In genomic region chr8:119459724-119460123, GRCm38 (mm10) we compare ENCODE assay signal across 10 mouse cellular contexts. TPM values are rescaled to one million over a fixed set of nuclear protein-coding genes. Genes with fewer than 3 reads are reported as not detected.
DNase-seq lines count a peak whose midpoint lies in the region; ATAC-seq lines count a peak whose summit lies in the region.
"Had no signal": no experiment of that assay in that cellular context is flagged by ENCODE, and none has a peak within 500 bp of the region (broad histone marks: within the 10 kb centered on the region; RNA-seq: fewer than 3 reads in every experiment).

No protein-coding gene starts in this region.

- H3K27me3 ChIP-seq in embryonic facial prominence, embryonic 12.5 days: peaks cover 14% of the 10 kb centered on the region
- peaks cover 13% of the 10 kb centered on the region for H3K27me3 ChIP-seq in embryonic facial prominence, embryonic 10.5 days (replicated peaks; ENCODE audit: low read depth, poor library complexity, severe bottlenecking)
- H3K27me3 ChIP-seq in midbrain, embryonic 11.5 days (ENCODE audit: control insufficient read depth, insufficient read depth, low read length): no peaks in the 10 kb centered on the region; the same call in 1 of the 2 replicates
- peaks cover 20% of the 10 kb centered on the region for H3K27me3 ChIP-seq in midbrain, embryonic 10.5 days (ENCODE audit: low read depth, poor library complexity, severe bottlenecking)
- H3K27me3 ChIP-seq in hindbrain, embryonic 14.5 days (ENCODE audit: control insufficient read depth, insufficient read depth, low read length): no peaks in the 10 kb centered on the region
- H3K27me3 ChIP-seq in neural tube, embryonic 14.5 days (ENCODE audit: control insufficient read depth, insufficient read depth, low read length): no peaks in the 10 kb centered on the region

- H3K9ac ChIP-seq in embryonic facial prominence, embryonic 12.5 days: no peak overlapping the region
- H3K9ac ChIP-seq in midbrain, embryonic 11.5 days (ENCODE audit: low read length): peak overlapping the region; percentile 16; the same call in 1 of the 2 replicates
- no peak overlapping the region for H3K9ac ChIP-seq in hindbrain, embryonic 14.5 days
- H3K9ac ChIP-seq in neural tube, embryonic 14.5 days (replicated peaks; ENCODE audit: low read depth, low read length): no peak overlapping the region

- no peaks in the 10 kb centered on the region for H3K9me3 ChIP-seq in embryonic facial prominence, embryonic 12.5 days
- H3K9me3 ChIP-seq in embryonic facial prominence, embryonic 10.5 days: no peaks in the 10 kb centered on the region
- no peaks in the 10 kb centered on the region for H3K9me3 ChIP-seq in midbrain, embryonic 11.5 days (ENCODE audit: control insufficient read depth, low read length)
- H3K9me3 ChIP-seq in midbrain, embryonic 10.5 days (replicated peaks): no peaks in the 10 kb centered on the region
- H3K9me3 ChIP-seq in hindbrain, embryonic 14.5 days (ENCODE audit: control insufficient read depth, low read length): no peaks in the 10 kb centered on the region
- no peaks in the 10 kb centered on the region for H3K9me3 ChIP-seq in neural tube, embryonic 14.5 days (ENCODE audit: control insufficient read depth, low read length)

- WGBS in embryonic facial prominence, embryonic 12.5 days: 56% methylated on average over 16 of the region's 16 CpGs
- 72% methylated on average over 16 of the region's 16 CpGs for WGBS in embryonic facial prominence, embryonic 10.5 days
- 42% methylated on average over 16 of the region's 16 CpGs for WGBS in midbrain, embryonic 11.5 days
- 64% methylated on average over 16 of the region's 16 CpGs for WGBS in midbrain, embryonic 10.5 days
- WGBS in hindbrain, embryonic 14.5 days: 18% methylated on average over 16 of the region's 16 CpGs
- WGBS in neural tube, embryonic 14.5 days: 22% methylated on average over 16 of the region's 16 CpGs

- DNase-seq in embryonic facial prominence, embryonic 10.5 days (ENCODE audit: low spot score): no peak
- DNase-seq in midbrain, embryonic 11.5 days (ENCODE audit: low spot score, missing footprints): no peak
- DNase-seq in midbrain, embryonic 10.5 days (ENCODE audit: low spot score): no peak
- peak; percentile 69 for DNase-seq in hindbrain, embryonic 14.5 days (ENCODE audit: low spot score)
- no peak for DNase-seq in kidney, postnatal 36 days
- no peak for DNase-seq in urinary bladder, postnatal 10 days (ENCODE audit: low spot score)
- DNase-seq: cerebellum, adult 8-10 months; kidney, adult 9 months had no signal

- no peak overlapping the region for H3K4me3 ChIP-seq in embryonic facial prominence, embryonic 12.5 days
- no peak overlapping the region for H3K4me3 ChIP-seq in embryonic facial prominence, embryonic 10.5 days
- H3K4me3 ChIP-seq in midbrain, embryonic 11.5 days (ENCODE audit: low read depth, low read length): no peak overlapping the region
- H3K4me3 ChIP-seq in midbrain, embryonic 10.5 days: no peak overlapping the region
- H3K4me3 ChIP-seq in hindbrain, embryonic 14.5 days (replicated peaks; ENCODE audit: low read length): no peak overlapping the region
- H3K4me3 ChIP-seq in neural tube, embryonic 14.5 days (ENCODE audit: low read depth, low read length): no peak overlapping the region

- 0 out of 2 replicates have a peak, but pooled peaks cover under 1% of the 10 kb centered on the region for H3K4me1 ChIP-seq in embryonic facial prominence, embryonic 12.5 days
- H3K4me1 ChIP-seq in embryonic facial prominence, embryonic 10.5 days: peaks cover 16% of the 10 kb centered on the region
- H3K4me1 ChIP-seq in midbrain, embryonic 11.5 days (ENCODE audit: control insufficient read depth, insufficient read depth, low read length): peaks cover 12% of the 10 kb centered on the region
- peaks cover 29% of the 10 kb centered on the region for H3K4me1 ChIP-seq in midbrain, embryonic 10.5 days
- H3K4me1 ChIP-seq in hindbrain, embryonic 14.5 days (replicated peaks; ENCODE audit: control insufficient read depth, insufficient read depth, low read length): peaks cover 27% of the 10 kb centered on the region; the same call in 1 of the 2 replicates
- peaks cover 7% of the 10 kb centered on the region; the same call in 1 of the 2 replicates for H3K4me1 ChIP-seq in neural tube, embryonic 14.5 days (ENCODE audit: control insufficient read depth, insufficient read depth, low read length)

- 0 out of 2 replicates have a peak overlapping the region, but pooled peaks have one; percentile 6 for H3K27ac ChIP-seq in embryonic facial prominence, embryonic 12.5 days
- no peak overlapping the region for H3K27ac ChIP-seq in embryonic facial prominence, embryonic 10.5 days (replicated peaks)
- 0 out of 2 replicates have a peak overlapping the region, but pooled peaks have one; percentile 6 for H3K27ac ChIP-seq in midbrain, embryonic 11.5 days (ENCODE audit: low read depth, low read length)
- no peak overlapping the region; the same call in 1 of the 2 replicates for H3K27ac ChIP-seq in midbrain, embryonic 10.5 days (replicated peaks)
- H3K27ac ChIP-seq in hindbrain, embryonic 14.5 days: peak overlapping the region; percentile 49
- peak overlapping the region; percentile 52 for H3K27ac ChIP-seq in neural tube, embryonic 14.5 days (ENCODE audit: low read depth, low read length)

- no peaks in the 10 kb centered on the region for H3K36me3 ChIP-seq in embryonic facial prominence, embryonic 12.5 days
- no peaks in the 10 kb centered on the region for H3K36me3 ChIP-seq in embryonic facial prominence, embryonic 10.5 days (replicated peaks)
- H3K36me3 ChIP-seq in midbrain, embryonic 11.5 days (ENCODE audit: control insufficient read depth, insufficient read depth, low read length): no peaks in the 10 kb centered on the region
- no peaks in the 10 kb centered on the region for H3K36me3 ChIP-seq in midbrain, embryonic 10.5 days
- no peaks in the 10 kb centered on the region for H3K36me3 ChIP-seq in hindbrain, embryonic 14.5 days (replicated peaks; ENCODE audit: control insufficient read depth, insufficient read depth)
- H3K36me3 ChIP-seq in neural tube, embryonic 14.5 days (ENCODE audit: control insufficient read depth, insufficient read depth, low read length): no peaks in the 10 kb centered on the region

- no peak overlapping the region for H3K4me2 ChIP-seq in embryonic facial prominence, embryonic 12.5 days (replicated peaks)
- H3K4me2 ChIP-seq in midbrain, embryonic 11.5 days: no peak overlapping the region
- no peak overlapping the region for H3K4me2 ChIP-seq in hindbrain, embryonic 14.5 days (replicated peaks)
- H3K4me2 ChIP-seq in neural tube, embryonic 14.5 days (ENCODE audit: low read depth, low read length): peak overlapping the region; percentile 11; the same call in 1 of the 2 replicates

- no peak for ATAC-seq in embryonic facial prominence, embryonic 12.5 days (ENCODE audit: insufficient number of reproducible peaks, insufficient read depth, low FRiP score, low TSS enrichment)
- peak; percentile 59; the same call in 1 of the 2 replicates for ATAC-seq in midbrain, embryonic 11.5 days (ENCODE audit: low FRiP score)
- ATAC-seq in hindbrain, embryonic 14.5 days (ENCODE audit: low FRiP score): no peak
- ATAC-seq in neural tube, embryonic 14.5 days (ENCODE audit: low read depth): peak; percentile 54; the same call in 1 of the 2 replicates

RNA-seq across cellular contexts. Expression of gene Necab2, which starts 13.2 kb away (rescaled TPM):
- polyA plus RNA-seq in embryonic facial prominence, embryonic 12.5 days (2016; fragmentation: Nextera tagmentation; extraction: Ambion mirVana): 10.7 and 12.5 TPM in 2 replicates
- 8.8 and 9.4 TPM in 2 replicates for polyA plus RNA-seq in embryonic facial prominence, embryonic 10.5 days (2016; fragmentation: Nextera tagmentation; extraction: Ambion mirVana)
- polyA plus RNA-seq in midbrain, embryonic 11.5 days (2014; fragmentation: Nextera tagmentation; extraction: Ambion mirVana): 18.9 and 20.3 TPM in 2 replicates
- polyA plus RNA-seq in midbrain, embryonic 10.5 days (2016; fragmentation: Nextera tagmentation; extraction: Ambion mirVana): 16.3 and 17.0 TPM in 2 replicates
- 44.4 and 50.1 TPM in 2 replicates for polyA plus RNA-seq in hindbrain, embryonic 14.5 days (2014; fragmentation: Nextera tagmentation; extraction: Ambion mirVana)
- polyA plus RNA-seq in neural tube, embryonic 14.5 days (2014; fragmentation: Nextera tagmentation; extraction: Ambion mirVana): 36.5 and 39.6 TPM in 2 replicates

RNA-seq across cellular contexts. Expression of gene Osgin1, which starts 25.8 kb away (rescaled TPM):
- polyA plus RNA-seq in embryonic facial prominence, embryonic 12.5 days (2016; fragmentation: Nextera tagmentation; extraction: Ambion mirVana): 0.43 and 0.56 TPM in 2 replicates
- 0.43 and 0.47 TPM in 2 replicates for polyA plus RNA-seq in embryonic facial prominence, embryonic 10.5 days (2016; fragmentation: Nextera tagmentation; extraction: Ambion mirVana)
- 0.21 and 0.26 TPM in 2 replicates for polyA plus RNA-seq in midbrain, embryonic 11.5 days (2014; fragmentation: Nextera tagmentation; extraction: Ambion mirVana)
- 0.21 and 0.23 TPM in 2 replicates for polyA plus RNA-seq in midbrain, embryonic 10.5 days (2016; fragmentation: Nextera tagmentation; extraction: Ambion mirVana)
- polyA plus RNA-seq in hindbrain, embryonic 14.5 days (2014; fragmentation: Nextera tagmentation; extraction: Ambion mirVana): 0.35 and 0.40 TPM in 2 replicates
- 0.31 and 0.35 TPM in 2 replicates for polyA plus RNA-seq in neural tube, embryonic 14.5 days (2014; fragmentation: Nextera tagmentation; extraction: Ambion mirVana)

RNA-seq across cellular contexts. Expression of gene Slc38a8, which starts 41.8 kb away (rescaled TPM):
- 1.7 and 3.3 TPM in 2 replicates for polyA plus RNA-seq in embryonic facial prominence, embryonic 12.5 days (2016; fragmentation: Nextera tagmentation; extraction: Ambion mirVana)
- polyA plus RNA-seq in embryonic facial prominence, embryonic 10.5 days (2016; fragmentation: Nextera tagmentation; extraction: Ambion mirVana): 1.9 and 2.1 TPM in 2 replicates
- polyA plus RNA-seq in midbrain, embryonic 11.5 days (2014; fragmentation: Nextera tagmentation; extraction: Ambion mirVana): not detected in 2 replicates
- polyA plus RNA-seq in midbrain, embryonic 10.5 days (2016; fragmentation: Nextera tagmentation; extraction: Ambion mirVana): 0.15 and 1.1 TPM in 2 replicates
- not detected in 2 replicates for polyA plus RNA-seq in hindbrain, embryonic 14.5 days (2014; fragmentation: Nextera tagmentation; extraction: Ambion mirVana)
- not detected in 2 replicates for polyA plus RNA-seq in neural tube, embryonic 14.5 days (2014; fragmentation: Nextera tagmentation; extraction: Ambion mirVana)

Comparison
In these comparisons a context has a peak if more than half of its experiments do, and no peak if none do; other contexts are left out.
1. H3K27ac ChIP-seq: peak in embryonic facial prominence, embryonic 12.5 days (single experiment), midbrain, embryonic 11.5 days (single experiment), hindbrain, embryonic 14.5 days (single experiment) and neural tube, embryonic 14.5 days (single experiment); none in embryonic facial prominence, embryonic 10.5 days (single experiment) and midbrain, embryonic 10.5 days (single experiment).
2. ATAC-seq: peak in midbrain, embryonic 11.5 days (single experiment) and neural tube, embryonic 14.5 days (single experiment); none in embryonic facial prominence, embryonic 12.5 days (single experiment) and hindbrain, embryonic 14.5 days (single experiment).